Mouse (Mus musculus) macrophage (primary cell): Measurements from ENCODE around the gene Gm28051. TPM values are rescaled to one million over a fixed set of nuclear protein-coding genes. Genes with fewer than 3 reads are reported as not detected.
A peak's percentile ranks its signal among the peaks of the same experiment; 100 is the strongest.

Source experiments
- H3K27ac ChIP-seq: fragments of 350-480 bp; formaldehyde crosslinking; 2 replicates; pipeline ENCODE4 v1.9.0; 2021
- H3K36me3 ChIP-seq: fragments of 350-480 bp; formaldehyde crosslinking; 2 replicates; pipeline ENCODE4 v1.9.0; 2021; ENCODE audit errors: inconsistent target
- H3K4me3 ChIP-seq: fragments of 350-480 bp; formaldehyde crosslinking; 2 replicates; pipeline ENCODE4 v1.9.0; 2021; ENCODE audit errors: inconsistent target
- H3K79me2 ChIP-seq: fragments of 350-480 bp; formaldehyde crosslinking; 2 replicates; pipeline ENCODE4 v1.9.0; 2021; ENCODE audit errors: inconsistent target
- WGBS: methylation state at CpG from one replicate; pipeline ENCODE4 v1.1.7; 2026; ENCODE audit warnings: inconsistent platforms; ENCODE audit not compliant: missing documents; 5-methylcytosine and 5-hydroxymethylcytosine counted together
- polyA plus RNA-seq: library from polyadenylated mRNA; stranded (reverse); fragments of 250-400 nt; gene quantifications from 3 replicates; pipeline ENCODE4 v1.2.4, GENCODE M21; 2018; ENCODE audit warnings: inconsistent platforms

Gene Gm28051
- polyA plus RNA-seq, 1 experiment from 2014 or later, result not detected

DNA sequence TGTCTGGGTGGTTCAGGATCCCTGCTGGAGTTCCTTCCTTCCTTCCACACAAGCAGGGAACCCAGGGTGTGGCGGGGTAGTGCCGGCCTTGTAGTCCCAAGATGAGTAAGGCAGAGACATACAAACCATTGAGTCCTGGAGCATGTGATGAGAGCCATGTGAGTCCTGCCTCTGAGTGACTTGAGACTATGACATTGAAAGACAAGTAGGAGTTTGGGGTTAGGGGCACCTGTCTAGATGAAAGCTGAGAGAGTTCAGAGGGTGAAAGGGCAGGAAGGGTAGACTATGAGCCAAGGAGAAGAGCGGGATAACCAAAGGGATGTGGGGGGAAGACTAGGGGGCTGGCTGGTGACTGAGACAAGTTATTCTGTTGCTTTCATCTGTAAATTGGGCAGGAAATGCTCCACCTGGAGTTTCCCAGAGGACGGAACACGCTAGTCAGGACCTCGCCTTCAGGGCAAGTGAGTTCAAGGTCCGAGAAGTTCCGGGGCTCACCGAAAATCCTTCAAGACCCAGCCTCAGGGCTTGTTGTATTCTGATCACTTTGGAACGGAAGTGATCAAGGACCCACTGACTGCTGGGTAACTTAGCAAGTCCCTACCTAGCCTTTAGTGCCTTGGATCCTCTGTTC is 50.6 kb downstream of the Gm28051 start:
- Histone ChIP-seq H3K79me2 (peaks cover 21% of the 10 kb centered on the region), H3K4me3 (no peak overlapping the region), H3K27ac (no peak overlapping the region), H3K36me3 (no peaks in the 10 kb centered on the region)
- 96% methylated on average over 10 of the region's 10 CpGs for WGBS

DNA sequence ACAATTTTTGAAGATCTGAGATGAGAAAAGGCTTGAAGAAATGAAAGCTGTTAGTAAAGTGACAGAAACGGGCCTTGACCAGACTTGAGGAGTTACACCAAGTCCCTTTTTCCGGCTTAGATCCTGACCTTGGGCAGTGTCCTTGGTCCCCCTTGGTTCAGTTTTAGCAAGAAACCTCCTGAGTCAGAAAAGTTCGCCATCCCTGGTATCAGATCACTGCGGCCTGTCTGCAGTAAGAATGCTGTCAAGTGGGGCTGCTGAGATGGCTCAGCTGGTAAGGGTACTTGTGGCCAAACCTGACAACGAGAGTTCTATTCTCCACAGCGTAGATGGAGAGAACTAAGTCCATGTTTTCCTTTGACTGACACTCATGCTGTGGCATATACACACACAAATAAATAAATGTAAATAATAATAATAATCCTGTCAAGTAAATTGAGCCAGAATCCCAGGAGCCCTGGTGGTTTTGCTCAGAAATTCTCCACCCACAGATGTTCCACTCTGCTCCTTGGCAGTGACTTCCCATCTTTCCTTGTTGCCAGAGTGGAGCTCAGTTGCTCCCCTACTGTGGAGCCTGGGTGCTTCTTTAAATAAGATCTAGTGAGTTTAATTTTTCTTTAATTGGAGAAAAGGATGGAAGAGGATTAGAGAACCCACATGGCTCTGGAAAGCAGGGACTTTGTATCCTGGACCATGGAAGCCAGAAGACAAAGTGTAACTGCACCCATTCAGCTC is 51.5 kb downstream of the Gm28051 start:
- Histone ChIP-seq H3K79me2 (peaks cover 30% of the 10 kb centered on the region), H3K36me3 (no peaks in the 10 kb centered on the region), H3K4me3 (peak overlapping the region; percentile 39; the same call in 1 of the 2 replicates), H3K27ac (no peak overlapping the region)
- 85% methylated on average over 6 of the region's 6 CpGs for WGBS

DNA sequence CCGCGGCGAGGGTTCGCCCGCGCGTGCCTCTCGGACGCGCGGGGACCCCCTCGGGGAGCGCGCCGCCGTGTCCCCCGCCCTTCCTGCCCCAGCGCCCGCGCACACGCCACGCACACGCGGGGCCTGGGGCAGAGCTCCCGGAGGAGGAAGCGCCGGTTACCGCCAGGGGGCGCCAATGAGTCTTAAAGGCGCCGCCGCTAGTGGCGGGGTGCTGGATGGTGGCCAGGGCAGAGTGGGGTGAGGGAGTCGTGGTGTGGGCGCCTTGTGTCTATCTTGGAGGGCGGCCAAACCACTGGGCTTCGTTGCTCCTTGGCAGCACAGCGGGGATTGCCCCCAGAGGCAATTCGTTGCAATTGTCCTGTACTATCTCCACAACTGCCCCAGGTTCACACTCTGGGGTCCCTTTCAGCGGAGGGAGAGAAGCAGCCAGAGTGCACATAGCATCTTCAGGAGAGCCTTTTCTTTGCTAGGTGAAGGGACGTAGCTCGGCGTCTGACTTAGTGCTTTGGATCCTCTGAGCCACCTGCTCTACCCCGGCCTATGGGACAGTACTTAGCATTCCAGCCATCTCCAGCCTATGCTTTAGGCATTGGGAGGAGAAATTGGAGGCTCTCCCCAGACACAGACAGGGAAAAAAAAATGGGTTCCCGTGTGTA is 52.2 kb downstream of the Gm28051 start:
- Histone ChIP-seq H3K27ac (peak overlapping the region; percentile 35; the same call in 1 of the 2 replicates), H3K4me3 (peak overlapping the region; percentile 39), H3K79me2 (peaks cover 38% of the 10 kb centered on the region), H3K36me3 (no peaks in the 10 kb centered on the region)
- WGBS, result 5% methylated on average over 21 of the region's 45 CpGs

DNA sequence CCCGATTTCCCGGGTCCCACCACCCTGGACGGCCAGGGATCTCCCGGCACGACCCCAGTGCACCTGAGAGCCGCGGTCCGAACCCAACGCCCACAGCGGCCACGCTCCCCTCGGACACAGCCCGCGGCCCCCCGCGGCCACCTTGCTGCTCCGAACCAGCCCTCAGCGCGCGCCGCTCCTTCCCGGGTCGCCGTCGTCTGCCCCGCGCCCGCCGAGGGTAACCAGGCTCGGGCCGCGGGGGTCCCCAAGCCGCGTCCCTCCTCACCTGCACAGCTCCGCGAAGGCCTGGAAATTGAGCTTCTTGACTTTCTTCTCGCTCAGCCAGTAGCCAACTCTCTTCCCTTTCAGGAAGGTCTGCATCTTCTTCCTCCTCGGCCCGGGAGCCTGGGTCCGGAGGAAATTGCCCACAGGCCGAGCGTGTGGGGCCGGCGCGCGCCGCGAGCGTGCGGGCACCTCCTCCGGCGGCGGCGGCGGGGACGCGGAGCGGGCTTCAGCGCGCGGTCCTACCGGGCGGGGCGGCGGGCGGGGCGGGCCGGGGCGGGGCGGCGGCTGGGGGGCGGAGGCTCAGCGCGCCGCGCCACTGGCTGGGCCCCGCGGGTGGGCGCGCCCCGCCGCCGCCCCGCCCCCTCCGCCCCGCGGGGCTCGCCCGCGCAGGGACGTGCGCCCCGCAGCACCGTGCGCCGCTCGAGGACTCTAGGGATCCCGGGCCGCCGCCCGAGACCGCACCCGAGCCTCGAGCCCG is 52.9 kb downstream of the Gm28051 start, which contains the start of gene Itpk1:
TSS of gene Itpk1 (minus strand) at position 474 of the 742 bp plus-strand sequence.
- peak within 1 kb of the TSS; percentile 40 for H3K4me3 ChIP-seq
- WGBS, result 1% methylated on average over 58 of the region's 105 CpGs
- no peaks in the 10 kb centered on the region for H3K36me3 ChIP-seq
- H3K79me2 ChIP-seq, result peaks cover 45% of the 10 kb centered on the region
- H3K27ac ChIP-seq, result peak within 1 kb of the TSS; percentile 35; the same call in 1 of the 2 replicates

DNA sequence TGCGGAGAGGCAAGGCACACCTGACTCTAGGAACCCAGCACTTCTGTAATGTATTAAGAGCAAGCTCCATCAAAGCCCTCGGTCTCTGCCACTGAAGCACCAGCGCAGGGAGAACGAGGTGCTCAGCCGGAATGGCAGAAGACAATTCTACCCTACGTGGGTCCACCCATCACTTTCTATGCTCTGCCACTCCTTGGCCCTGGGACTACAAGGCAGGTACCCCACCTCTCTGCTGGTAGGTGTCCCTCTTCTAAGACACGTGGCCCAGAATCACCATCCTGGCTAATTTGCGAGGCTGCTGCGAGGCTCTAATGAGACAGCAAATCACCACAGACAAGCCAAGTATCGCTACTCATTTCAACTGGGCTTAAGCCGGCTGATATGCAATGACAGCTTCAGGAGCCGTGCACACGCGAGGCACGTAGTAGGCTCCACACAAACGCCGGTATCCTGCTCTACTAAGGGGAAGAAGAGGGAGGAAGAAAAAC is 53.6 kb downstream of the Gm28051 start:
- 8% methylated on average over 17 of the region's 17 CpGs for WGBS
- no peak overlapping the region for H3K27ac ChIP-seq
- peaks cover 51% of the 10 kb centered on the region for H3K79me2 ChIP-seq
- H3K36me3 ChIP-seq, result no peaks in the 10 kb centered on the region
- peak overlapping the region; percentile 40 for H3K4me3 ChIP-seq

DNA sequence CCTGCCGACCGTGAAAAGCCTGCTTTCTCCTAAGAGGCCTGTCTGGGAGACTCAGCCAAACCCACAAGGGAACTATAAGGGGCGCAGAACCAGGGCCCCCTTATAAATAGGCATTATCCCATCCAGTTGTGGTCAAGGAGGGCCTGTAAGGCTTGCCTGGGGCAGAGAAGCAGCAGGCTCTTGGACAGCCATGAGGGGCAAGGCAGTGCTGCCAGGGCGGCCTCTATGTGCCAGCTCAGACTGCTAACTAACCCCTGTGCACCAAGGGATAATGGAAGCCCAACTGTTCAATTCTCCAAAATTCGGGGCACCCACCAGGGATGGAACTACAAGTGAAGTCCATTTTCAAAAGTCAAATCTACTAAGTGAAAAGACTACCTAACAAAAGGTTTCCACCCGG is 54.1 kb downstream of the Gm28051 start:
- peak overlapping the region; percentile 40 for H3K4me3 ChIP-seq

DNA sequence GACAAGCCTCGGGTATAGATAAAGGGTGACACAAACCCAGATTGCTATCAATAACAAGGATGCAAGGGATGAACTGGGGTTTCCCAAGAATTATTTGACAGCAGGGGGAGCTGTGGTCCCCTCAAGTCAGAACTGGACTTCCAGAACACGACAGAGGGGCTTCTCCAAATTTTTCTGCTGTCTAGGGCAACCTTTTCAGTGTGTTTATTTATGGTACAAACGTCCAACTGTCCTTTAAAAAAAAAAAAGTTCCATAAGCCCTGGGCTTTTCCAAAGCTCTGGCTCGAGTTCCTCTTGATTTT is 54.5 kb downstream of the Gm28051 start:
- peak overlapping the region; percentile 40 for H3K4me3 ChIP-seq
- peak overlapping the region; percentile 38 for H3K27ac ChIP-seq
- WGBS, result 8% methylated on average over 4 of the region's 4 CpGs
- H3K36me3 ChIP-seq, result no peaks in the 10 kb centered on the region
- peaks cover 60% of the 10 kb centered on the region for H3K79me2 ChIP-seq

More for the DNA sequence above, 54.1 kb downstream of the Gm28051 start:
- 25% methylated on average over 4 of the region's 6 CpGs for WGBS
- H3K79me2 ChIP-seq, result peaks cover 57% of the 10 kb centered on the region
- H3K27ac ChIP-seq, result no peak overlapping the region
- no peaks in the 10 kb centered on the region for H3K36me3 ChIP-seq

DNA sequence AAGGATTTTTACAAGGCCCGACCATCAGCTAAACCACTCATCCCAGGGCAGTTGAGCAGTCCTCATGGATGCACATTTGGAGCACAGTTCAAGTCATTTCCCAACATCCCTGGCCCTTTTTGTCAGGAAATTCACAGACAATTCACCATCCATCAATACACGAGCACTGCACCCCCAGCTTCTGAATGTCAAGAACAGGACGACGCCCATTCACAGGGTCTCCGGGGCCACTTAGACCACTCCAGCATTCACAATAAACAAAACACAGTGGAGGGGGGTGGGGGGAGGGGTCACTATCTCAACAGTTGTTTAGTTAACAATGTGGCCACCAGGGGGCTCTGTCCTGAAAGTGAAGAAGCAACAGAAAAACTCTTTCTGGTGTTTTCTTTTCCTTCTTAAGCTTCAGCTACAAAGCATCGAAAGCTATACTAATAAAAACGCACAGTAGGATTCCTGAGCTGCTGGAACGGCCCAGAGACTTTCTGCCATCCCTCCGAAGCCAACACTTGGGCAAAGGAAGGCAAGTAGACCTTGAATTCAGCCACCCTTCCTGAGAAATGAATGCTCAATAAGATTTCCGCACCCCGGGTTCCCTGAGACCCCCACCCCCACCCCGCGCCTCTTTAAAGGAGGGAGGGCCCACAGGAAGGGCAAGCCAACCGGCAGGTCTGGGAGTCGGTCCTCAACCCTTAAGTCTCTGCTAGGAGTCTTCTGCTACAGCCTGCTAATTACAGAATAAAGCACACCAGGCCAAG is 55.0 kb downstream of the Gm28051 start:
- WGBS, result 16% methylated on average over 15 of the region's 15 CpGs
- Histone ChIP-seq H3K36me3 (no peaks in the 10 kb centered on the region), H3K27ac (peak overlapping the region; percentile 38), H3K79me2 (peaks cover 66% of the 10 kb centered on the region), H3K4me3 (peak overlapping the region; percentile 40)

DNA sequence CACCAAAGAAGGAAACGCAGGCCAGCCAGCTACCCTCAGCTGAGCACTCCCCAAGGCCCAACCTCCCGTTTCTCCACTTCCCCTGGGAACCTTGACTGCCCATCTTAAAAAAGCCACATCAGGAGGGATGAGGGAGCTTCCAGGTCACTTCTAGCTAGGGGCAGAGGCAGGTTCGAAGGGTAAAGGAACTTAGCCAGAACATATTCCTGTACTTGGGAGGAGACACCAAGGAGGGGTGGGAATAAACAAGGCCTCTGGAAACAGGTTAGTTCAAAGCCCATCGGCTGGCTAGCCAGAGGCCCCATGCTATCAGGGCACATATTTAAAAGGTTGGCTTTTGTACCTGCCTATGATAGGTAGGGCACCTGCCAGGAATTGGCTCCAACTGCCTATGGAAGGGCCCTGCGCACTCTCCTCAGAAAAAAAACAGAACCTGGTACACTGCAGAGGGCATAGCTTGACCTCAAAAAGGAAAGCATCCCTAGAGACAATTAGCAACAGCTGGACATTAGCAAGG is 55.8 kb downstream of the Gm28051 start:
- Histone ChIP-seq H3K27ac (no peak overlapping the region), H3K36me3 (no peaks in the 10 kb centered on the region), H3K4me3 (no peak overlapping the region), H3K79me2 (peaks cover 73% of the 10 kb centered on the region)
- 64% methylated on average over 5 of the region's 5 CpGs for WGBS

DNA sequence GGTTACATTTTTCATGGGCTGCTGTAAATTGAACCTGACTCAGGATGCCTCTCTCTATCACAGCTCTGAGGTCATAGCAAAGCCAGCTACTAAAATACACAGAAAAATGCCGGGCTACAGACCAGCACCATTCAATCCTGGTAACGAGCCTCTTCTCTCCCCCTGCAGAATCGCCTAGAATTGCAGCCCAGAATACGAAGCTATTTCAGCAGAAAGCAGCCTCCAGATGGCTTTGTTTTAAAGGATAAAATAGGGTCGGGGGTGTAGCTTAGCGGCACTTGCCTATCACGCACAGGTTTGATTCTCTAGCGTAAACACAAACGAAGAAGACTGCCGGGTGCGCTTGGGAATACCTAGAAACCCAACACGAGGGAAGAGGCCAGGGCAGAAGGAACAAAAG is 57.1 kb downstream of the Gm28051 start:
- Histone ChIP-seq H3K36me3 (no peaks in the 10 kb centered on the region), H3K79me2 (peaks cover 86% of the 10 kb centered on the region), H3K4me3 (no peak overlapping the region), H3K27ac (no peak overlapping the region)
- WGBS, result 91% methylated on average over 12 of the region's 12 CpGs

DNA sequence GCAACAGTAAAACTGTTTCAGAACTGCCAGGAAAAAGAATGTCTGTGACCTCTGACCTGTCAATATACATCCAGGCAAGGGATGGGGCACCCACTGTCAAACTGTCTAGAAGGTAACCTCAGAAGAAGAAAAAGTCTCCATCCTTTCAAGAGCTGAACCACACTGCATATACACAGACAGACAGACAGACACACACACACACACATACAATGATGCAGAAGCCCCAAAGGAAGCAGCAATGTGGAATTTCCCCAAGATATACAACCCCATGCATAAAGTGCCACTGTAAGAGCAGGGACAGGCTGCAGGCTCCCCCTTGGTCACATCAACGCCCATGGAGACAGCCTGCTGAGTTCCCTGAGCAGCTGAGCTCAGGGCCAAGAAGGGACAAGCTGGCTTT is 58.4 kb downstream of the Gm28051 start:
- WGBS, result 100% methylated on average over 1 of the region's 1 CpGs
- no peak overlapping the region for H3K4me3 ChIP-seq
- H3K27ac ChIP-seq, result no peak overlapping the region
- H3K36me3 ChIP-seq, result no peaks in the 10 kb centered on the region
- peaks cover 99% of the 10 kb centered on the region for H3K79me2 ChIP-seq

DNA sequence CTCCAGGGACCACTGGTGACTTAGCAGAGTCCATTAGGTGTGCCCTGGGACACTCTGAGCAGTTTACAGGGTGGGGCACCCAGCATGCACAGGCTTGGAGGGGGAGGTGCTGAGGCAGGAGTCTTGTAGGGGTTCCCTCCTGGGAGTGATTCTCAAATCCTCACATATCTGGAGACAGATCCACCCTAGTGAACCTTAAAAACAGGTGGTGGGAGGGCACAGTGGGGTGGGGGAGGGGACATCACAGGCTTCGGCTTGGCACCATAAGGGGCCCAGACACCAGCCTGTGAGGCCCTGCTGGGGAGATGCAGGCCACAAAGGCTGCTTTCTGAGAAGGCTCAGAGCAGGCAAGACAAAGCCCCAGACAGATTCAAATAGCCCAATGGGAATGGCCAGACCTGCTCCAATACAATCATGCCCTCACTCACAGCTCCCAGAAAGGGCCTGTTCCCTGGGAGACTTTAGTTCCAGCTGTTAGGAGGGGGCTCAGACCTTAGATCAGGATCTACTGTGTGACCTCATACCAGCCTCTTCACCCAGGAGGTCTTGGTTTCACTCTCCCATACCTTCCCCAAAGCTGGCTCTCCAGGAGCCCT is 59.4 kb downstream of the Gm28051 start:
- Histone ChIP-seq H3K79me2 (peaks cover 100% of the 10 kb centered on the region), H3K36me3 (no peaks in the 10 kb centered on the region), H3K4me3 (no peak overlapping the region), H3K27ac (no peak overlapping the region)
- WGBS, result 89% methylated on average over 1 of the region's 1 CpGs

DNA sequence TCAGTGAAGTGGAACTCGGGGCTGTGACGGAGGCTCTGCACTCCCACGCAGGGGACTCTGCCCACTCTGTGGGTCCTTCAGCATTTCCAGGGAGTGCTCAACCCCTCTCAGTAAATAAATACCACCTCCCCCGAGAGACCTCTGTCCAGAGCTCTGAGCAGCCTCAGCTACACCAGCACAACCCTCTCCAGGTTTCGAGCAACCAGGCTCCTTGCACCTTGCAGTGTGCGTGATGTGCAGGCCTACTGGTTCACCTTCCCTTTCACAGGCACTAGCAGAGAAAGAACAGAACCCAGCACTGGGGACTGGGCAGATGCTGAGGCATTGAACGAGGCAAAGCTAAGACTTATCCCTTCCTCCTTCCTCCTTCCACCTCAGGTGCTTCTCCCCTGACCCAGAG is 60.2 kb downstream of the Gm28051 start:
- Histone ChIP-seq H3K36me3 (no peaks in the 10 kb centered on the region), H3K27ac (no peak overlapping the region), H3K79me2 (peaks cover 100% of the 10 kb centered on the region), H3K4me3 (no peak overlapping the region)
- 85% methylated on average over 7 of the region's 7 CpGs for whole genome bisulfite sequencing
